Mouse (Mus musculus) midbrain, embryonic 14.5 days (tissue): Measurements from ENCODE around the gene Psme1. TPM values are rescaled to one million over a fixed set of nuclear protein-coding genes. Genes with fewer than 3 reads are reported as not detected.
A peak's percentile ranks its signal among the peaks of the same experiment; 100 is the strongest.

Experiments
- ATAC-seq: fragments of 200-750 bp; cut with Nextera tagmentation; 2 replicates; pipeline ENCODE4 v1.8.0; 2017; ENCODE audit warnings: moderate number of reproducible peaks, moderate library complexity; ENCODE audit not compliant: low FRiP score, low TSS enrichment
- DNase-seq: peaks from one replicate; pipeline ENCODE4 v3.0.0-alpha.2; 2015
- H3K27ac ChIP-seq: fragments of 300-500 bp; sonication (generic); replicated peaks from 2 replicates; pipeline ENCODE4 v1.5.1; 2014; ENCODE audit warnings: mild to moderate bottlenecking, low read depth, low read length, moderate library complexity
- H3K27me3 ChIP-seq: fragments of 300-500 bp; sonication (generic); 2 replicates; pipeline ENCODE4 v1.6.1; 2014; ENCODE audit warnings: low read length, control low read depth, mixed read lengths; ENCODE audit not compliant: control insufficient read depth, insufficient read depth
- H3K36me3 ChIP-seq: fragments of 300-500 bp; sonication (generic); 2 replicates; pipeline ENCODE4 v1.6.1; 2014; ENCODE audit warnings: low read length, control low read depth; ENCODE audit not compliant: control insufficient read depth, insufficient read depth
- H3K4me1 ChIP-seq: fragments of 300-500 bp; sonication (generic); 2 replicates; pipeline ENCODE4 v1.6.1; 2014; ENCODE audit warnings: mild to moderate bottlenecking, antibody characterized with exemption, low read length, control low read depth; ENCODE audit not compliant: control insufficient read depth, insufficient read depth
- H3K4me2 ChIP-seq: fragments of 300-500 bp; sonication (generic); 2 replicates; pipeline ENCODE4 v1.6.1; 2014; ENCODE audit warnings: mild to moderate bottlenecking, low read length, moderate library complexity
- H3K4me3 ChIP-seq: fragments of 300-500 bp; sonication (generic); replicated peaks from 2 replicates; pipeline ENCODE4 v1.5.1; 2014; ENCODE audit warnings: low read depth, low read length
- H3K9ac ChIP-seq: fragments of 300-500 bp; sonication (generic); replicated peaks from 2 replicates; pipeline ENCODE4 v1.6.1; 2014; ENCODE audit warnings: mild to moderate bottlenecking, low read length, moderate library complexity
- H3K9me3 ChIP-seq: fragments of 300-500 bp; sonication (generic); 2 replicates; pipeline ENCODE4 v1.6.1; 2016; ENCODE audit warnings: low read length, control low read depth, mixed read lengths; ENCODE audit not compliant: control insufficient read depth
- WGBS: fragments of 180-500 bp; shearing (Covaris S2); extraction: QIAGEN DNeasy Blood & Tissue Kit; methylation state at CpG from one replicate; pipeline ENCODE4 v1.1.7; 2014; 5-methylcytosine and 5-hydroxymethylcytosine counted together
- polyA plus RNA-seq: library from polyadenylated mRNA; unstranded; fragments of >200 nt; fragmentation: Nextera tagmentation; extraction: Ambion mirVana; gene quantifications from 2 replicates; pipeline ENCODE4 v1.2.1, GENCODE M21; 2014

Gene Psme1
- polyA plus RNA-seq, 1 experiment from 2014 or later: 189 TPM

- Histone ChIP-seq H3K4me2 (no peak overlapping the region), H3K27me3 (no peaks in the 10 kb centered on the region), H3K9ac (no peak overlapping the region), H3K36me3 (peaks cover 15% of the 10 kb centered on the region), H3K9me3 (no peaks in the 10 kb centered on the region; the same call in 1 of the 2 replicates), H3K4me1 (peaks cover 6% of the 10 kb centered on the region), H3K4me3 (no peak overlapping the region), H3K27ac (no peak overlapping the region)
- DNase-seq: no peak
- ATAC-seq: no peak
- WGBS: 94% methylated on average over 2 of the region's 2 CpGs
These were observed 8.2 kb downstream of the Psme1 start for GRCm38 (mm10) chr14:55586149-55586548.

- Histone ChIP-seq H3K36me3 (peaks cover 11% of the 10 kb centered on the region), H3K4me2 (no peak overlapping the region), H3K27ac (no peak overlapping the region), H3K9ac (no peak overlapping the region), H3K9me3 (no peaks in the 10 kb centered on the region), H3K4me3 (no peak overlapping the region), H3K4me1 (peaks cover 18% of the 10 kb centered on the region), H3K27me3 (no peaks in the 10 kb centered on the region)
- ATAC-seq: no peak
- no peak for DNase-seq
- WGBS: 97% methylated on average over 5 of the region's 5 CpGs
These were observed 11.3 kb downstream of the Psme1 start for GRCm38 (mm10) chr14:55589271-55589670.

- no peaks in the 10 kb centered on the region for H3K27me3 ChIP-seq
- H3K4me2 ChIP-seq: peak overlapping the region; percentile 98
- peaks cover 18% of the 10 kb centered on the region for H3K4me1 ChIP-seq
- H3K9ac ChIP-seq: peak overlapping the region; percentile 88; the same call in 1 of the 2 replicates
- ATAC-seq (no peak), DNase-seq (no peak)
- no peak overlapping the region for H3K27ac ChIP-seq
- H3K4me3 ChIP-seq: peak overlapping the region; percentile 90
- peaks cover 18% of the 10 kb centered on the region for H3K36me3 ChIP-seq
- WGBS: 92% methylated on average over 11 of the region's 11 CpGs
- no peaks in the 10 kb centered on the region for H3K9me3 ChIP-seq
These were observed 12.0 kb downstream of the Psme1 start for GRCm38 (mm10) chr14:55589771-55590448.

- DNase-seq: peak; percentile 94
- WGBS: under 1% methylated on average over 22 of the region's 22 CpGs
- no peaks in the 10 kb centered on the region for H3K9me3 ChIP-seq
- peak within 1 kb of the TSS; percentile 90 for H3K4me3 ChIP-seq
- peaks cover 27% of the 10 kb centered on the region for H3K36me3 ChIP-seq
- H3K27ac ChIP-seq: peak within 1 kb of the TSS; percentile 90
- H3K4me2 ChIP-seq: peak within 1 kb of the TSS; percentile 98
- peak within 1 kb of the TSS; percentile 88 for H3K9ac ChIP-seq
- no peaks in the 10 kb centered on the region for H3K27me3 ChIP-seq
- peak; percentile 95 for ATAC-seq
- H3K4me1 ChIP-seq: peaks cover 18% of the 10 kb centered on the region
These were observed 12.9 kb downstream of the Psme1 start, which contains the start of gene Psme2 for GRCm38 (mm10) chr14:55590748-55591330. Gene Psme2, minus strand, starts transcription at chr14:55591113.

GRCm38 (mm10) chr14:55591331-55591891 is 13.5 kb downstream of the Psme1 start, which contains the start of gene Rnf31:
Gene Rnf31, plus strand, starts transcription at chr14:55591708.
- peaks cover 18% of the 10 kb centered on the region for H3K4me1 ChIP-seq
- ATAC-seq: peak; percentile 89

GRCm38 (mm10) chr14:55592226-55592625 is 14.3 kb downstream of the Psme1 start:
- H3K4me2 ChIP-seq: peak overlapping the region; percentile 98

More at GRCm38 (mm10) chr14:55591331-55591891, 13.5 kb downstream of the Psme1 start, which contains the start of gene Rnf31:
- H3K36me3 ChIP-seq: peaks cover 33% of the 10 kb centered on the region
- peak within 1 kb of the TSS; percentile 90 for H3K27ac ChIP-seq
- DNase-seq: peak; percentile 93
- no peaks in the 10 kb centered on the region for H3K27me3 ChIP-seq
- WGBS: under 1% methylated on average over 33 of the region's 33 CpGs
- peak within 1 kb of the TSS; percentile 98 for H3K4me2 ChIP-seq
- H3K4me3 ChIP-seq: peak within 1 kb of the TSS; percentile 90
- peak within 1 kb of the TSS; percentile 88 for H3K9ac ChIP-seq
- no peaks in the 10 kb centered on the region for H3K9me3 ChIP-seq

GRCm38 (mm10) chr14:55596036-55596690 is 18.2 kb downstream of the Psme1 start:
- Histone ChIP-seq H3K9ac (no peak overlapping the region), H3K4me2 (no peak overlapping the region), H3K27me3 (no peaks in the 10 kb centered on the region), H3K4me1 (peaks cover 11% of the 10 kb centered on the region), H3K4me3 (no peak overlapping the region), H3K36me3 (peaks cover 65% of the 10 kb centered on the region), H3K9me3 (no peaks in the 10 kb centered on the region), H3K27ac (no peak overlapping the region)
- WGBS: 70% methylated on average over 13 of the region's 13 CpGs
- ATAC-seq: no peak
- DNase-seq: no peak

More at GRCm38 (mm10) chr14:55592226-55592625, 14.3 kb downstream of the Psme1 start:
- H3K9ac ChIP-seq: peak overlapping the region; percentile 88
- no peaks in the 10 kb centered on the region for H3K27me3 ChIP-seq
- peaks cover 18% of the 10 kb centered on the region for H3K4me1 ChIP-seq
- H3K36me3 ChIP-seq: peaks cover 37% of the 10 kb centered on the region
- peak overlapping the region; percentile 90 for H3K4me3 ChIP-seq
- 10% methylated on average over 16 of the region's 16 CpGs for WGBS
- DNase-seq: no peak
- no peak for ATAC-seq
- no peaks in the 10 kb centered on the region for H3K9me3 ChIP-seq
- peak overlapping the region; percentile 90; the same call in 1 of the 2 replicates for H3K27ac ChIP-seq

GRCm38 (mm10) chr14:55598521-55599390 is 20.8 kb downstream of the Psme1 start:
- no peak for DNase-seq
- no peak overlapping the region for H3K27ac ChIP-seq
- H3K4me2 ChIP-seq: no peak overlapping the region
- H3K36me3 ChIP-seq: peaks cover 91% of the 10 kb centered on the region
- H3K27me3 ChIP-seq: no peaks in the 10 kb centered on the region
- WGBS: 96% methylated on average over 21 of the region's 21 CpGs
- H3K4me3 ChIP-seq: no peak overlapping the region
- H3K9me3 ChIP-seq: no peaks in the 10 kb centered on the region
- no peak overlapping the region for H3K9ac ChIP-seq
- ATAC-seq: no peak
- no peaks in the 10 kb centered on the region for H3K4me1 ChIP-seq
